Mouse (Mus musculus) 3T3-L1 (cell line): Measurements from ENCODE around the gene Mdm2.

Experiments
- DNase-seq: peaks from one replicate; pipeline ENCODE4 v3.0.0-alpha.2; 2015; ENCODE audit warnings: low read depth, low spot score

Gene Mdm2

DNA sequence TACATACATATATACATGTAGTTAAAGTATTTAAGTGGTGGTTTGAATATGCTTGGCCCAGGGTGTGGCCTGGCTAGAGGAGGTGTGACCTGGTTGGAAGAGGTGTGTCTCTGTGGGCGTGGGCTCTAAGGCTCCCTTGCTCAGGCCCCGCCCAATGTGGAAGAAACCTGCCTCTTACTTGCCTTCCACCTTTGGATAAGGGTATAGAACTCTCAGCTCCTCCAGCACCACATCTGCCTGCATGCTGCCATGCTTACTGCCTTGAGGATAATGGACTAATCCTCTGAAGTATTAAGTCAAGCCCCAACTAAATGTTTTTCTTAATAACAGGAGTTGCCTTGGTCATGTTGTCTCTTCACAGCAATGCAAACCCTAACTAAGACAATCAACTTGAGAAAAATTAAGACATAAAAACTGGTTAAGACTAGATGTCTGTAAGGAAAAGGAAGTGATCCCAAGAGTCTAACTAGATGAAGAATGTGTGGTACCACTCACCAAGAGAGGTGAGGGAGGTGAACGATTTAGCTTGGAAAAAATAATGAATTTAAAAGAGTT, 12.9 kb downstream of the Mdm2 start:
- no peak for DNase-seq

DNA sequence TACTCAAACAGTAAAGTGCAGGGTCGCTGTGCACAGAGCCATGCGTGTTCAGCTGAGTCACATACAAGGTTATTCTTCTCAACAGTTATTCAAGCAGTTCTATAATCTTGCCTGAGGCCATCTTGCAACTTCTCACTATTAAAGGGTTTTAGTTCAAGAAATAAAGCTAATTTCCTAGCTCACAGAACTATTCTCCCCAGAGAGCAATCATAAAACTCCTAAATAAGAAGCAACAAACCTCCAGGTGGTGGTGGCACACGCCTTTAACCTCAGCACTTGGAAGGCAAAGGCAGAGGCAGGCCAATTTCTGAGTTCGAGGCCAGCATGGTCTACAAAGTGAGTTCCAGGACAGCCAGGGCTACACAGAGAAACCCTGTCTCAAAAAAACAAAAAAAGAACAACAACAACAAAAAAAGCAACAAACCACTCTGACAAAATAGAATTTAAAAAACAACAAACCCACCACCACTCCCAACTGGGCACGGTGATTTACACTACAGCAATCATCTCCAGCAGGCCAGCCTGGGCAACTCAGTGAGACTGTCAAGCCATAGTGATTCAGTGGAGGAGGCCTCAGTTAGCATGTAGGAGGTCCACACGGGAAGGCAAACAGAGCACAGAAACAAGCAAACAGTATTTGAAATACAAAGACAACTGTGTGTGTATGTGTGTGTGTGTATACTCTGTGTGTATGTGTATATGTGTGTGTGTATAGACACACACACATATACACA, 13.6 kb downstream of the Mdm2 start:
- DNase-seq = peak; percentile 94

DNA sequence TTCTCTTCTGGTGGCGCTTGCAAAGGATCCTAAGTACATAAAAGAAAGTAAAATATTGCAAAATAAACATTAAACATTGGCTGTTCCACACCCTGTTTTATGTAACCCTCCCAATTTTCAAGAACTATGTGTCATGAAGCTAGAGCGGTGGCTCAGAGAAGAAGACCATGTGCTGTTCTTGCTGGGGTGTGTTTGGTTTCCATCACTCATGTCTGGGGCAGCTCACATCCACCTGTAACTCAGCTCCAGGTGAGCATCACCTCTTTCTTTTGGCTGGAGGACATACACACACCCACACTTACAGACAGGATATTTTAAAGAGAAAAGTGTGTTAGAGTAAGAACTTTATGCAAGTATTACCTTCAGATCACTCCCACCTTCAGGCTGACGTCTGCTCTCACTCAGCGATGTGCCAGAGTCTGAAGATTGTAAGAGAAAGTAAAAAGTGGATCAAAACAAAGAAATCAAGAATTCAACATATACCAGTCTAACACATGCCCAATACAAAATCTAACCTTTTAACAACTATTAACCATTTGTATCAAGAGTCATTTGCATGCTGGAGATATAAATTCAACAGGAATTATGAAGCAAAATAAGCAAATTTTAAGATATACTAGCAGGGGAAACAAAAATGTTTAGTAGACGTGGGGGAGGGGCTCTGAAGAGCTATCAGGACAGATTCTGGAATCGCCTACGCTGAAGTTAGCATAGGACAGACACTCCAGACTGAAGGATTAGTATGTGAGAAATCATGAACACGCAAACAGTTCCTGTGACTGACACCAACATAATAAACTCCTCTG, 14.3 kb downstream of the Mdm2 start:
- DNase-seq = no peak

DNA sequence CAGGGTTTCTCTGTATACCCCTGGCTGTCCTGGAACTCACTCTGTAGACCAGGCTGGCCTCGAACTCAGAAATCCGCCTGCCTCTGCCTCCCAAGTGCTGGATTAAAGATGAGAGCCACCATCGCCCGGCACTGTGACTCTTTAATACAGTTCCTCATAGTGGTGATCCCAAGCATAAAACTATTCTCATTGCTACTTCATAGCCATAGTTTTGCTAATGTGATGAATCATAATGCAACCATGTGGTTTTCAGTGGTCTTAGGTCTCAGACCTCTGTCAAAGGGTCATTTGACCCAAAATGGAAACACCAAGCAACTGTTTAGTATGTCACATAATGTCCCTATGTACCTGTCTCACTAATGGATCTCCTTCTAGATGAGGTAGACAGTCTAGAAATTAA, 15.0 kb downstream of the Mdm2 start:
- DNase-seq = no peak

DNA sequence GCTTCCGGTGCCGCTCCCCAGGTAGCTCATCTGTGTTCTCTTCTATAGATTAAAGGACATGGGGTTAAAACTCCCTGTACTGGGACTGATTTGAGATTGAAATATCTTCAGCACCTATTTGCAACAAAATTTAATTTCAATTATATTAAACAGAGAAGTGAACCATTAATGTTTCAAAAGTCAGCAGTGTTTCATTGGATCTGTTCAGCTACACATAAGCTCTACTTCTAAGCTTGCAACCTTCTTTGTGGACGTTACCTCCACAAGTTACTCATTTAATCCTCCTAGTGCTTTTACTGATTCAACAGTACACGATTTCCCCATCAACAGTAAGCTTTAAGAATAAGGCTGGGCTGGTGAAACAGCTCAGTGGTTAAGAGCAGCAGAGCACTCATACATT, 15.5 kb downstream of the Mdm2 start:
- no peak for DNase-seq

DNA sequence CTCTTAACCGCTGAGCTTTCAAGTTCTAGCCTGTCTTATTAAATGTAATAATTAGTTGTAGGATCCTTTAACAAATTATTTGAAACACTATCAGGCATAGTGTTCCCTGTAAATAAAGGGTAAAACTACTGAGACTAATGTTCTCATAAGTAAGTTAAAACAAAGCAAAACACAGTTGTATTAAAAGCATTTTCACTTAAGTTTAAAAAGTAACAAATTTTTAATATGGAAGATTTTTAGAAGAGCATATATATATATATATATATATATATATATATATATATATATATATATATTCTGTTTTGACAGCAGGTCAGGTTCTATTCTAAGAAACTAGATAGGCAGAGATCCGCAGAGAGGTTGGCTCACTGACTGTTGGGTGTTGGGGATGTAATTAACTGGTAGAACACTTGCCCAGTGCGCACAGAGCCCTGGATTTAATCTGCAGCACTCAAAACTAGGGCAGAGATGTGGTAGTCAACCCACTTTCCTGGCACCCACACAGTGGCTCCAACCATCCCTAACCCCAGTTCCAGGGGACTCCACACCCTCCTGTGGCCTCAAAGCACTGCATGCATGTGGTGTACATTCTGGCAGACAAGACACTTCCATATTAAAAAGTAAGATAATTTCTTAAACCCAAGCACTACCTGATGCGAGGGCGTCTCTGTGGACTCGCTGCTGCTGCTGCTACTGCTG, 16.2 kb downstream of the Mdm2 start:
- peak; percentile 92 for DNase-seq

DNA sequence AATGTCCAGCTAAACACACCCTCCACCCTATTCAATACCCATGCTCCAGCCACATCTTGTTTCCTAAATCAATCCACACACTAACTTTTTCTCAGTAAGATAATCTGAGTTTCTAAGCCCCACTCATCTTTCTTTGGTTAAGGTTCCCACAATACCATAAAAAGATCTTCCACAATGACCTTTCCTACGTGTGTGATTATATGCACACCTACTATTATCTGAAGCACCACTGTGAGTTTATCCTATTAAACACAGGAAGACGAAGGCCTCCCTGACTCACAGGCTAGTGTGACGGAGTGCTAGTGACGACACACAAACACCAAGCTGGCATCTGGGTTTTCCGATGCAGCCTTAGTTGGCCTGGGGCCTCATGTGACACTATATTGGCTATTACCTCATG, 17.6 kb downstream of the Mdm2 start:
- no peak for DNase-seq

DNA sequence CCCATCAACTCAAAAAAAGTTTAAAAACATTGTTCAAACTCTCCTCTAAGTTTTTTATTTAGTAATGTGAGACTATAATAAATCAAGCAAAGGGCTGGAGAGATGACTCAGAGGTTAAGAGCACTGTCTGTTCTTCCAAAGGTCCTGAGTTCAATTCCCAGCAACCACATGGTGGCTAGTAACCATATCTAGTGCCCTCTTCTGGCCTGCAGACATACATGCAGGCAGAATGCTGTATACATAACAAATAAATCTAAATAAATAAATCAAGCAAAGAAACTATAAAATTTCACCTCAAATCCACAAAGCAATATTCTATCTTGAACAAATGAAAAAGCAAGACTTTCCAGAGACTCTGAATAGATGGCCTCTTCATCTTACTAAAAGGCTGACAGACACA, 18.4 kb downstream of the Mdm2 start:
- no peak for DNase-seq

DNA sequence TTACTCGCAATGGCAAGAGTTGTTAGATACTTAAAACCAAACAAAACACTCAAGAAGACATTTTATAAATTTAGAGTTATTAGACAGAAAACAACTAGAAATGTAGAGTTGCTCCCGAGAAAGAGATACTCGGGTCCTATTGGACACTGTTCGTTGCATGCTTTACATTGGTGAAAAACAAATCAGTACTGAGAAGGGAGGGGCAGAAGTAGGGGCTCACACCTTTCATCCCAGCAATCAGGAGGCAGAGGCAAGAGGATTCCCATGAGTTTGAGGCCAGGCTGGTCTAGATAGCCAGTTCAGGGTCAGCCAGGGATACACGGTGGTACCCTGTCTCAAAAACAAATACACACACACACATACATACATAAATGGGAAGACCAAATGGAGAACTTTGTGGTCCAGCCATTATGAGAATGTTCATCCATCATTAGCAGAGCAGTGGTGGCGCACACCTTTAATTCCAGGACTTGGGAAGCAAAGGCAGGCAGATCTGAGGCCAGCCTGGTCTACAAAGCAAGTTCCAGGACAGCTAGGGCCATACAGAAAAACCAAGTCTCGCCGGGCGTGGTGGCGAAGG, 19.1 kb downstream of the Mdm2 start:
- DNase-seq = no peak

DNA sequence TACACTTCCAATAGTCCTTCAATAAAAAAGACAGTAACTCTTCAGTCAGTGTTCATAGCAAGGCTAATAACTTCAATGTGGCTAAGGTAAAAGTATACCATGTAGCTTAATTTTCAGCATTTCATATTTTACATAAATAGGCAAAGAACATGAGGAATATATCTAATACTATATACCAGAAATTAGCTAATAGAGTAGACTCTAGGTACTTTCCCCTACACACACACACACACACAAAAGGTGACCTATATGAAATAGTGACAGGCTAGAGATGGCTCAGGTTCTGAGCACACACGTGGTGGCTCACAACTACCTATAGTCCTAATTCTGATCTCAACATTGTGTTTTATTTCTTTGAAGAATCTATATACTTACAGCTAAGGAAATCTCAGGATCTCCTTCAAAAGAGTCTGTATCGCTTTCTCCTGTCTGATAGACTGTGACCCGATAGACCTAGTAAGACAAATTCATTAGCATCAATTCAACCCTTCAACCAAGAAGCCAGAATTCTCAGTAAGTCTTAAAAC, 19.7 kb downstream of the Mdm2 start:
- DNase-seq = peak; percentile 92

DNA sequence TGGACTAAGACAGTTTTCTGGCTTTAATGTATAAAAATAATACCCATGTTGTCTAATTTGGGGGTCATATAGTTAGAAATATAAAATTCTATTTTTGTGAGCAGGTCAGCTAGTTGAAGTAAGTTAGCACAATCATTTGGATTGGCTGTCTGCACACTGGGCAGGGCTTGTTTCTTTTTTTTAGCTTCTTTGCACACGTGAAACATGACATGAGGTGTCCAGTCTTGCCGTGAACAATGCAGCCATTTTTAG, 20.5 kb downstream of the Mdm2 start:
- peak; percentile 93 for DNase-seq

DNA sequence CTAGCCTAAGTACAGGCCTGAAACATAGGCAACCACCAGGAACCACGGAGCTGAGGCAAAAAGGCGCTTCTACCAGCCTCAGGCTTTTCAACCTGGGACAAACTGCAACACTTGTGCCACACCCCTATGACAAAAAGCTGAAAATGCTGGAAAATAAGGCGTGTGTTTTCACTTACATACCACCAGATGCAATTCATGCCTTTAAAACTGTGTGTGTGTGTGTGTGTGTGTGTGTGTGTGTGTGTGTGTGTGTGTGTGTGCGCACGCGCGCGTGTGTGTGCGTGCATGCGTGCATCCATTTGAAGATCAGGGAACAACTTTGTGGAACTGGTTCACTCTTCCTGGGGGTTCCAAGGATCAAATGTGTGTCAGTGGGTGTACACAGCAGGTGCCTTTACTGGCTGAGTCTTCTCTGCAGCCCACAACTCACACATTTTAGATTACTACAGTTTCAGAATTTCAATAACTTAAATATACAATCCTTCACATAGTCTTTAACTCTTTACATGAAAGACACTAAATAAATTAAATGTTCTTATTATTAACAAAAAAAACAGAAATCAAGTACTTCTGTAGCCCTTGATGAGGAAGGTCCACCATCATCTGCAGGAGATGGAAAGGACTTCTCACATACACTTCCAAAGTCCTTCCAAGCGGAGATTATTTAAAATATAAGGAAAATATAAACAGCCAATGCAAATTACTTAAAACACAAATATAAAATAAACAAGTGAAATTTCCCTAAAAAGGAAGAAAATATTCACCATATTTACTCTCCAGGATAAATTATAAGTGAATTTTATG, 21.1 kb downstream of the Mdm2 start:
- DNase-seq = peak; percentile 92

DNA sequence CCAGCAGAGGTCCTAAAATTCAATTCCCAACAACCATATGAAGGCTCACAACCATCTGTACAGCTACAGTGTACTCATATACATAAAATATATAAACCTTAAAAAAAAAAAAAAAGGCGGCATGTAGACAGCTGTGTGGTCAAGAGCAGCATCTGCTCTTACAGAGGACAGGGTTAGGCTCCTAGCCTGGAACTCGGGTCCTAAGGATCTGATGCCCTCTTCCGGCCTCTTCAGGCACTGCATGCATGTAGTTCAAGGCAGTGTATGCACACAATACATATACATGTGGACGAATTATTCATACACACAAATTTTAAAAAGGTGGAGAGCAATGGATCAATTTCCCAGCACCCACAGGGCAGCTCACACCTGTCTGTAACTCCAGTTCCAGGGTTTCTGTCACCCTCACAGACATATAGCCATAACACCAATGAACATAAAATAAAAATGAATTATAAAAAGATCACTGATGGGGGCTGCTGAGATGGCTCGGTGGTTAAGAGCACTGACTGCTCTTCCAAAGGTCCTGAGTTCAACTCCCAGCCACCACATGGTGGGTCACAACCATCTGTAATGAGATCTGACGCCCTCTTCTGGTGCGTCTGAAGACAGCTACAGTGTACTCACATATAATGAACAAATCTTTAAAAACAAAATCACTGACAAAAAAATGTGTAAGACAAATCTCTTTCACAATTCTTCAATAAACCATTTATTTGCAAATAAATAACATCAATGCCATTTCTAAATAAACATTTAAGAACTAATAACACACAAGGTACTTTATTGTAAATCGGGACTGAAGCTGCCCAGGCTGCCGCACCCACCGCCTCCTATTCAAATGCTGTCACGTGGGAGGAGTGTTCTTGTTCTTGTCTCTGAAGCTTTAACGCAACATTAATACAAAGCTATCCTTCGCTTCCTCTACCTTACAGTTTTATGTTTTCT, 22.1 kb downstream of the Mdm2 start:
- no peak for DNase-seq

DNA sequence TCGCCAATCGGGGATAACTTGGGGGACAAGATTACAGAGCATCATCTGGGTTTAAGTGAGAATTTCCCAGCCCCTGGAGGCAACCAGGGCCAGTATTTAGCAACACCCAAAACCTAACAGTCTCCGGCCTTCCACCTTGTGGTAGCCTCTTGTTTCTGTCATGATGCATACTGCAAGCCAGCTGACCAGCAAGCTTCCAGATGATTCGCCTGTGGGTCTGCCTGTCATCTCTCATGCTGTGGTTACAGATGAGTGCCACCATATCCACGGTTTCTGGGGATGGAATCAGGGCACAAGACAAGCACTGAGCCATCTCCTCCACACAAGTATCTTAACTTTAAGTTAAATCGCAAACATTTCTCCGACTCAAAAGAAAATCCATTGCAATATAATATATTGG, 23.0 kb downstream of the Mdm2 start:
- no peak for DNase-seq

DNA sequence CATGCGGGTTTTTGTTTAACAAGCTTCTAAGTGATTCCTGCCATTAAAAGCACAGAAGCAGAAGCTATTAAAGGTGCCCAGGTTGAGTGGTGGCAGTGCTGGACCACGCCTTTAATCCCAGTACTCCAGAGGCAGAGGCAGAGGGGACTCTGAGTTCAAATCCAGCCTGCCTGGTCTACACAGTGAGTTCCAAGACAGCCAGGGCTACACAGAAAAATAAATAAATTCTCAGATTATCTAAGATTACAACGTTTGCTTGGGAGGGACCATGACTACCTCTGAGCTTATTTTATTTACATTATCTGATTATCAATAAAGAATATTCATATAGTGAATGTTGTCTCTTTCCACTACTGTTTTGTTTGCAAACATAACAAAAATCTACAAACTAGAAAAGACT, 23.5 kb downstream of the Mdm2 start:
- DNase-seq = no peak

DNA sequence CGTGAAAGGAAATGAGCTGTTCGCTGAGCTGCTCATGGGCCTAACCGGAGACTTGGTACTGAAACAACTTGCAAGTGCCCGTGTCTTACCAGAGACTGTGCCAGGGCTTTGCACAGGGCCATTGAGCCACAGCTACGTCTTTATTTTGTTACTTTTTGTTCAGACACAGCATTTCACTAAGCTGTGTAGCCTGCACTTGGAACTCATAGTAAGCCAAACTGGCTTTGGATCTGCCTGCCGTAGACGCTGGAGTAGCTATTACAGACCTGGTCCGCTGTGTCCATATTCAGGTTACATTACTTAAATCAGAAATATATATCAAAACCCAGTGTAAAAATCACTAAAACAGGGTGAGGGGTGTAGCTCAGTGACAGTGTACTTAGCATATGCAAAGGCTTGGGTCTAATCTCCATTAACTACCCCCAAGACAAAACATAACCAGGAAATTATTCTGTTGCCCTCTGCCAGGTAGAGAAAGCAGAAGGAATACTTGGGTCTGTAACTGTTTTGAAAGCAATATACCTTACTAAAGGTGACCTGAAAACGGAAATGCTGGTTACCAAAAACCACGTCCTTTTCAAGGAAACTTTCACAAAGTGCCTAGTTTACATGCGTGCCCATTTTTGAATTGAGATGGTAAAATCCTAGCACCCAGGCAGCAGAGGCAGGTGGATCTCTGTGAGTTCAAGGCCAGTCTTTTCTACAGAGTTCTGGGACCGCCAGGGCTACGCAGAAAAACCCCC, 24.5 kb downstream of the Mdm2 start:
- DNase-seq = no peak

DNA sequence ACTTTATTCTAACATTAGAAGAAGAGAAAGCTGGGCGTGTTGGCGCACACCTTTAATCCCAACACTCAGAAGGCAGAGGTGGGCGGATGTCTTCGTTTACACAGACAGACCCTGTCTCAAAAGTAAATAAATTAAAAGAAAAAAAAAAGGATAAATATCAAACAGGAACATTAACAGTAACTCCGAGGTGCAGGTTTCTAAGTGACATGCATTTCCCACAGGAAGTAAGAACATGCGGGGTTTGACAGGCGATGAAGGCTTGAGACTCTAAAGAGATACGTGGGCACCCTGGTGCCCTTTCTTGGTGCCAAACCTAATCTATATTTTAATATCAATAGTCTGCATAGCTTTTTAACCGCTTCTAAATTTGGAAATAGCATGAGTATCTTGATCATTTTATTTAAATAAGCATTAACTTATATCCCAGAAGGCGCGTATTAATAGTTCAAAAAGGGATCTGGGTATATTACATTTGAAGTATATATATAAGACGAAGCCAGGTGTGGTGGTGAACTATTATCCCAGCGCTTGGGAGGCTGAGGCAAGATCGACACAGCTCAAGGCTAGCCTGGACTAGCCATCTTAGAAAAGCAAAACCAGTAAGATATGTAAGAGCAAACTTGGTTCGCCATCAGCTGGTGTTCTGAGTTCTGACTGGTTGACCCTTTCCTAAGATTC, 25.2 kb downstream of the Mdm2 start:
- DNase-seq = peak; percentile 91

DNA sequence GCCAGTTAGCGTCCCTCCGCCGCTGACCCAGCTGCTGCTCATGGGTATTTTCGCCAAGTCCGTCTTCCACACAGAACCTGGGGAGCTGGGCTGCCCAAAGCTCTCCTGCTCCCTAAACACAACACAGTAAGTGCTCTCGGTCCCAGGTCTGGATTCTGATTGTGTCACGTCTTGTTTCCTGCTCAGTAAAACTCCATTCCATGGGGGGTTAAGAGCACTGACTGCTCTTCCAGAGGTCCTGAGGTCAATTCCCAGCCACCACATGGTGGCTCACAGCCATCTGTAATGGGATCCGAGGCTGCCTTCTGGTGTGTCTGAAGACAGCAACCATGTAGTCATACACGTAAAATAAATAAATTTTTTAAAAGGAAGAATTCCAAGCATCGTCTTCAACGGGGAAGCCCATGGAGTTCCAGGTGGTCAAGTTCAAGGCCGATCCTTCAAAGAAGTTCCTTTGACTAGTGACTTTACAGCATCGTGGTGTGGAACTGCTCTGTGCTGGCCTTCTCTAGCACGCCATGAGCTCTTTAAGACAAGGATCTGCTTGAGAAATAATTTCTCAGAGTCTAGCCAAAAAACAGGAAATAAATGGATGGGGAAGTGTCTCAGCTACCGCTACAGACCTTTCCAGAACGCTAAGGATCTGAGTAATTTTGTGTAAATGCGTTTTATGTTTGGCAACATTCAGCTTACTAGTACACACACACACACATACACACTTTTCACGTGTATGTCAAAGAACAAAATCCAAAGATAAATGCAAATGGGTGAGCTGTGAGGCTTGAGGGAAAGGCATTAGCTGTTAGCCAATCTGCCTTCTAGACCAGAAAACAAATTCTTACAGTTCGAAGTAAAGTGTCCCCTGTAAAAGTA, 26.0 kb downstream of the Mdm2 start:
- peak; percentile 93 for DNase-seq
